Mouse (Mus musculus): Measurements from ENCODE around the gene Il27ra.
A peak's percentile ranks its signal among the peaks of the same experiment; 100 is the strongest.

Il27ra gene

GRCm38 (mm10) chr8:84065457-84066072, 23.2 kb upstream of the Il27ra start:
- DNase-seq (ENCODE audit: low spot score), result no peak

GRCm38 (mm10) chr8:84065037-84065436, 22.6 kb upstream of the Il27ra start, which contains the start of gene Gm10643:
Gene Gm10643, minus strand, starts transcription at chr8:84065137.
- DNase-seq (ENCODE audit: low spot score), result no peak

DNA sequence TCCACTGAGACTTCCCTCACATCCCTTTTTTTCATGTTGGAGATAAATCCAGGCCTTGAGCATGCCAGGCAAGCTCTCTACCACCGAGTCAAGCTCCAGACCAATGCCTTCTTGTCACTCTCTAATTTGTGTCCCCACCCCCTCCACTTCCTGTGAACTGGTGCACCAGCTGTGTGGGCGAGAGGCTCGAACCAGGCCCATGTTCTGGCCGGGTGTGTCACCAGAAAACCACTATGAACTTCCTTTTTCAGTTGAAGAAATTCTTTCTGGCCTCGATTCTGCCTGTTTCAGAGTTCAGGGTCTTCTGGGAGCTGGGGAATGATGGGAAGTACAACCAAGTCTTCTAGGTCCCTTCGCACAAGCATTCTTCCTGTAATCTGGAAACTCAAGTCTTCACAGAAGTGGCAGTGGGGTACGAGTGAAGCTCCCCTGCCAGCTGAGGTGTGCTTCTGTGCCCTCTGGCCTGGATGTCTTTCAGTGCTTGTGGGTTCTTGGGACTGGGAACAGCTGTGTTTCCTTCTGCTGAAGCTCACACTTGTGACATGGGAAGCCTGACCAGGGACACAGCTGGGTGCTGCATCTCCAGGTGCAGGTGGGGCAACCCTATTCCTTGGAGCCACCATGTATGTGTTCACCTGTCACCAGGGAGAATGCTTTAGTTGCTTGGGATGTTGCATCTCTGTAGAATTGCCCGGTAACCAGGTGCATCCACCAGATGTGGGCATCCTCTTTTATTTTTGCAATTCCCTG, 21.6 kb upstream of the Il27ra start:
- DNase-seq (ENCODE audit: low spot score), result no peak

DNA sequence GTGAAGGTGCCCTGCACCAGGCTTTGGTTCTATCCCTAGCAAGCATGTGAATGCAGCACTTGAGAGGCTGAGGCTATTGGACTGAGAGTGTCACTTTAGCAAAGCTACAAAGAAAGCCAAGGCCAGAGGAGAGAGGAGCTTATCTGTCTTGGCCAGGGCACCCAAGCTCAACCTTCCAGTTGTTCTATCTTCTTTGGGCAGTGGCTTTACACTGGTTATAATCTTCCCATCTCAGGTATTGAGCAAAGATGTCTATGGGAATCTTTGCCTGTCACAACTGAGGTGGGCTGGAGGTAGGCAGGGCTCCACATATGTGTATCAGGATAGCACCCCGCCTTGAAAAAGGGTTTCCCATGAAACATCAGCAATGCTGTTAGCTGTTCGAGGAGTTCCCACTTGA, 17.9 kb upstream of the Il27ra start:
- DNase-seq (ENCODE audit: low spot score), result no peak

- DNase-seq (ENCODE audit: low spot score), result no peak
These were observed 16.8 kb upstream of the Il27ra start for GRCm38 (mm10) chr8:84059226-84059625.

DNA sequence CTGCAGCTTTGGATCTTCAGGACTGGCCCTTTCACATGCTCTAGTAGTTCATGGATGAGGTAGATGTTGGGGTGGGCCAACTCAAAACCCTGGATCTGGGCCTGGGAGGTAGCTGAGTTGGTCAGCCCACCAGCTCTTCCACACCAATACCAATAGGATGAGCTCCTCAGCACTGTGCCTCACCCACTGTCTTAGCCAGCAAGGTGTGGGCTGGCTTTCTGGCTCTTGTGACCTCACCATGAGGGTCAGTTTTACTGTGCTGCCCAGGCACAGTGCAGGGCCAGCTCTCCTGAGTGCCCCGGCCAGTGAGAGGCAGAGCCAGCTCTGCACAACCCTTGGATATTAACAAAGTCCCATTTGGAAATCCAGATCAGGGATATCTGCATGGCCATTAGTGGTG, 15.4 kb upstream of the Il27ra start:
- DNase-seq (ENCODE audit: low spot score), result no peak

DNA sequence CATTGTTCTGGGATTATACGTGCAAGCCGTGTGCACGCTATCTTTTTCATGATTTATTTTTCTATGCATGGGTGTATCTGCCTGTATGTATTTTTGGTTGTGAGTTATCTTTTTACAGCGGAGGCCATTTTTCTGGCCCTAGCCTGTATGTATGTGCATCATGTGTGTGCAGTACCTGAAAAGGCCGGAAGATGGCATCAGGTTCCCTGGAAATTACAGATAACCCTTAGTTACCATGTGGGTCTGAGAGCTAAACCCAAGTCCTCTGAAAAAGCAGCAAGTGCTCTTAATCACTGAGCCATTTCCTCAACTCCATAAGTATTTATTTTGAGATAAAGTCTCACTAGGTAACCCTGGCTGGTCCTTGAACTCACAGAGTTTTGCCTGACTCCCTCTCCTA, 10.8 kb upstream of the Il27ra start:
- no peak for DNase-seq (ENCODE audit: low spot score)

DNA sequence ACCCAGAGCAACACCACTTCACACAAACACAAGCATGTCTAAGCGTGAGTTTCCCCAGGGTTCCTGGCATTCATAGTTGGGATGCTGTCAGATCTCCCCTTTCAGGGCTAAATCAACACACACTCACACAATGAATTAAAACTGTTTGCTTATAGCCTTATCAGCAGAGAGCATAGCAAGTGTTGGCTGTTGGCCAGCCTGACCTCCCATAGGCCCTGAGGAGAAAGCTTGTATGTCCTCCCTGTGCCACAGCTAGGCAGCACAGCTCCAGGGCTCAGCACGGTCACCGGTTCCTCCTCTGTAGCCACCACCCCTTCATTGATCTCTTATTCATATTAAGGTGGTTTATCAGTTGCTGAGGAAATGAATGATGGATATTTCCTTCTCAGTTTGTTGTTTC, 10.4 kb upstream of the Il27ra start:
- DNase-seq (ENCODE audit: low spot score), result no peak

DNA sequence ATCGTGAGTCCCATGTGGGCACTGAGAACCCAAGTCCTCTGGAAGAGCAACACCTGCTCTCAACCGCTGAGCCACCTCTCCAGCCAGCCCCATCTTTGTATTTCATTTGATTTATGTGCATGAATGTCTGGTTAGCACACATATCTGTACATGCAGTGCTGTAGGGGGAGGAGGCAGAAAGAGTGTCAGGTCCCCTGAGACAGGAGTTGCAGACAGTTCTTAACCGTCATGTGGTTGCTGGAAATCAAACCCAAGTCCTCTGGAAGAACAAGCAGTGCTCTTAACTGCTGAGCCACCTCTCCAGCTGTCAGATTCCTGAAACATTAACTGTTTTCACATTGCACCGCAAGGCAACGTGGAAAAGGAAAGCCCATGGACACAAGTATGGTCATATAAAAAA, 5.8 kb upstream of the Il27ra start:
- no peak for DNase-seq (ENCODE audit: low spot score)

GRCm38 (mm10) chr8:84046505-84046904, 4.1 kb upstream of the Il27ra start:
- DNase-seq (ENCODE audit: low spot score), result no peak

DNA sequence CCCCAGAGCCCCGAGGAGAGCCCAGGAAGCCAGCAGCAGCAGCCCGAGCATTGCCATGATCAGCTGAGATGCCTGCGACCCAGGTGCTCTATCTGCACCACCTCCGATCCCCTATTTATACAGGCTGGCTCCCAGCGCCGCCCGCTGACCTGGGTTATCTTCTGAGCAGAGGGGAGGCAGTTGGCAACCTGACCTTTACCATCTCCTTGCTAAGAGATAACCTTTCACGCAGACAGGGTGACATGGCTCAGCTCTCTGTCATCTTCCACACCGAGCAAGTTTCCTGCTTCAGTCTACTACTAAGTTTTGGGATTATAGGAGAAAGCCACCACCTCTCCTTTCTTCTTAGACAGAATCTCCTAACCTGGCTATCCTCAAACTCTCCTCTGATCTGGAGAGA, 2.5 kb upstream of the Il27ra start, which contains the start of gene Rln3:
TSS of gene Rln3 (minus strand) at position 101 of the 400 bp plus-strand sequence.
- DNase-seq (ENCODE audit: low spot score), result no peak

DNA sequence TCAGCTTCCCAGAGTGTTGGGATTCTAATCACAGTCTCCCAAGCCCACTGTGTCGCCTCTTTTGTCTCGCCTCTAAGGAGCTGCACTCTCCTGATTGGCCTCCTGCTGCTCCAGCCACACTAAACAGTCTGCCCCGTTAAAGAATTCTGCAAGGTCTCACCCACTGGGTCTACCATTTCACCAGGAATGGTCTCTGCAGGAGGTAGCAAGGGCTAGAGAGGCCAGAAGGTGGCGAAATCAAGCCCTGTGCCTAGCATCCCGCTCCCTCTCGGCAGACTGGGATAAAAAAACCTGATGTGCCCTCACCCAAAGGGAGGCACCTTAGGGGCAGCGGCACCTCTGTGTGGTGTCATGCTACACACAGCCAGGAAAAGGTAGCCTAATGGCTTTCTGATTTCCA, 1.7 kb upstream of the Il27ra start:
- no peak for DNase-seq (ENCODE audit: low spot score)

- no peak for DNase-seq (ENCODE audit: low spot score)
These were observed 556 bp upstream of the Il27ra start for GRCm38 (mm10) chr8:84042948-84043342.

- peak; percentile 65 for DNase-seq (ENCODE audit: low spot score)
These were observed 3.3 kb downstream of the Il27ra start for GRCm38 (mm10) chr8:84039050-84039449.

GRCm38 (mm10) chr8:84038015-84038414, 4.4 kb downstream of the Il27ra start:
- peak; percentile 59 for DNase-seq (ENCODE audit: low spot score)

- DNase-seq (ENCODE audit: low spot score), result no peak
These were observed 9.6 kb downstream of the Il27ra start for GRCm38 (mm10) chr8:84032777-84033176.

DNA sequence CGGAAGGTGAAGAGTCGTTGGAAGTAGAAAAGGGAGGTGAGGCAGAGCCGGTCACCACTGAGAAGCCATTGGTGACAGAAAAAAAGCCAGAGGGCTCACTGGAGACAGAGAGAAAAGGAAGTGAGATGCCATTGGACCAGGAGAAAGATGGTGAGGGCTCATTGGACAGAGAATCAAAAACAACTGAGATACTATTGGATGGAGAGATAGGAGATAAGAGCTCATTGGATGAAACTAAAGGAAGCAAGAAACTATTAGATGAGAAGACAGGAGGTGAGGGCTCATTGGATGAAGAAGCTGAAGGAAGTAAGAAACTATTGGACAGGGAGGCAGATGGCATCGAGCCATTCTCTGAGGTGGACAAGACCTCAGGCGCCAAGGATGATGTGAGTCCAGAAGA, 13.1 kb downstream of the Il27ra start:
- no peak for DNase-seq (ENCODE audit: low spot score)

DNA sequence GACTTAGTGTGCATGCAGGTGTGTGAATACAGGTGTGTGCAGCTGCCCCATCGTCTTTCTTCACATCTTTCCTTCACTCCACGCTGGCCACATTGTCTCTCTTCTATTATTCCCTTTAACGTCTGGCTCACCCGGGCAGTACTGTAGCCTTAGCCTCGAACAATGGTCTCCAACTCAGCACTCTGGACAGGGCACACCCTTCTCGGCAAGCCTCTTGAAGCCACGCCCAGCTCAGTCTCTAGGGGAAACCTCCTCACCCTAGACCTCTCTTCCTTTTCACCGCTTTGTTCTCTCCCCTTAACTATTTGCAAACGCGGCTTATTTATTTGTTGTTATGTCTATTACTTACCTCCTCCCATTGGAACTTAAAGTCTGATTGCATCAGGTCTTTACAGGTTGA, 14.9 kb downstream of the Il27ra start:
- DNase-seq (ENCODE audit: low spot score), result no peak

DNA sequence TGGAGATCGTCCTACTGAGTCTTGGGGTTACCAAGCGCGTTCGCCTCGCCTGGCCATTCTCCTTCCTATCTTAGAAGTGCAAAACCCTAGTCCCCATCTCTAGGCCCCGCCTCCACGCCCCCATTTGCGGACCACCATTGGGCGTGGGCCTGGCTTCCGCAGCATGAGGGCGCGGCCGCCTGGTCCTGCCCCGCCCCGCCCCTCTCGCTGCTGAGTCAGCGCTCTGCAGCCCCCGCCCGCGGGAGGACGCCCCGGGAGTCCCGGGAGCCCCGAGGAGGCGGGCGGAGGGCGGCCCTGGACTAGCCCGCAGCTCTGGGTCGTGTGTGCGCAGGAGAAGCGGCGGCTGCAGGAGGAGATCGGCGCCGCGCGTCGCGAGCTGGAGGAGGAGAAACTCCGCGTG, 16.5 kb downstream of the Il27ra start:
- DNase-seq (ENCODE audit: low spot score), result peak; percentile 65

GRCm38 (mm10) chr8:84024171-84024570, 18.2 kb downstream of the Il27ra start:
- peak; percentile 80 for DNase-seq (ENCODE audit: low spot score)

GRCm38 (mm10) chr8:84023631-84024030, 18.8 kb downstream of the Il27ra start:
- no peak for DNase-seq (ENCODE audit: low spot score)

DNA sequence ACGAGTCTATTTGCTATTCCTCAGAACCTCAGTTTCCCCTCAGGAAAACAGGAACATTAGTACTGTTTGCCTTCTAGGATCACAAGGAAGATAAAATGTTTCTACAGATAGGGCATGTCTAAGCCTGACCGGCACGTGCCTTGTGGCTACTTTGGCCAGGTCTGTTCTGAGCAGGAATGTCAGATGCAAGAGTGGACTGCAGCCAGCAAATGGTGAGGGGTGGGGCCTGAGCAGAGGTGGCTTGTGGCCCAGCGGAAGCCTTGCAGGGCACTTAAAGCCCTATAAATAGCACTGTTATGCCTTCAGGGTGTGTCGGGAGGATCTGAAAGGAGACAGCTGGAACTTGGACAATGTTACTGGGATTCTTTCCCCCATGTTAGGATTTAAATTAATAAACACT, 19.3 kb downstream of the Il27ra start:
- no peak for DNase-seq (ENCODE audit: low spot score)

DNA sequence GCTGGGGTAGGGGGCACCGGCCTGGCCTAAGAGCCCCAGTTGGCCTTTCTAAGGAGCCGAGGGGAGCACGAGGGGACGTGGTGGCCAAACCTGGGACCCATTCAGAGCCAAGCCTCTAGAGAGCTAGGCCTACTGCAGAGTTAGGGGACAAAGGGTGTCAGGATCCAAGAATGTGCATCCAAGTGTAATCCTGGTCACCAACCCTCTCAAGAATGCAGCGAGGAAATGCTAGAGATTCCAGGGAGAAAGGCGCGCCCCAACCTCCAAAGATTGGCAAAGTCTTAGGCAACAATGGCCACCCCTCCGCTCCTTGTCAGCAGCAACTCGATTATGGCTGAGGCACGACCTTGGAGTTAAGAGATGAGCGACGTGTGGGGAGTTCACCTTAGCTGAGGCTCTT, 20.8 kb downstream of the Il27ra start:
- DNase-seq (ENCODE audit: low spot score), result no peak

- no peak for DNase-seq (ENCODE audit: low spot score)
These were observed 21.3 kb downstream of the Il27ra start, which contains the start of gene Palm3 for GRCm38 (mm10) chr8:84021096-84021495. Gene Palm3, plus strand, starts transcription at chr8:84021471.

Data from testis, postnatal 14 days (tissue).